Mouse (Mus musculus) embryonic facial prominence, embryonic 15.5 days (tissue): Measurements from ENCODE around the gene Ifnz. TPM values are rescaled to one million over a fixed set of nuclear protein-coding genes. Genes with fewer than 3 reads are reported as not detected.

Source experiments
- ATAC-seq: fragments of 200-750 bp; cut with Nextera tagmentation; 2 replicates; pipeline ENCODE4 v1.8.0; 2017; ENCODE audit warnings: low read depth, moderate TSS enrichment; ENCODE audit not compliant: insufficient number of reproducible peaks, low FRiP score, low TSS enrichment
- H3K27ac ChIP-seq: fragments of 300-500 bp; sonication (generic); replicated peaks from 2 replicates; pipeline ENCODE4 v1.5.1; 2015; ENCODE audit warnings: mild to moderate bottlenecking, inconsistent platforms
- H3K27me3 ChIP-seq: fragments of 300-500 bp; sonication (generic); 2 replicates; pipeline ENCODE4 v1.6.1; 2015; ENCODE audit warnings: inconsistent platforms
- H3K36me3 ChIP-seq: fragments of 300-500 bp; sonication (generic); 2 replicates; pipeline ENCODE4 v1.6.1; 2015; ENCODE audit warnings: mild to moderate bottlenecking, inconsistent platforms
- H3K4me1 ChIP-seq: fragments of 300-500 bp; sonication (generic); 2 replicates; pipeline ENCODE4 v1.6.1; 2015; ENCODE audit warnings: inconsistent platforms
- H3K4me2 ChIP-seq: fragments of 300-500 bp; sonication (generic); replicated peaks from 2 replicates; pipeline ENCODE4 v1.6.1; 2015; ENCODE audit warnings: mild to moderate bottlenecking, inconsistent platforms
- H3K4me3 ChIP-seq: fragments of 300-500 bp; sonication (generic); replicated peaks from 2 replicates; pipeline ENCODE4 v1.5.1; 2015; ENCODE audit warnings: mild to moderate bottlenecking, inconsistent platforms
- H3K9ac ChIP-seq: fragments of 300-500 bp; sonication (generic); 2 replicates; pipeline ENCODE4 v1.6.1; 2015; ENCODE audit warnings: inconsistent platforms
- H3K9me3 ChIP-seq: fragments of 300-500 bp; sonication (generic); replicated peaks from 2 replicates; pipeline ENCODE4 v1.6.1; 2016; ENCODE audit warnings: inconsistent platforms
- WGBS: fragments of 180-500 bp; shearing (Covaris S2); methylation state at CpG from one replicate; pipeline ENCODE4 v1.1.7; 2015; 5-methylcytosine and 5-hydroxymethylcytosine counted together
- polyA plus RNA-seq: library from polyadenylated mRNA; unstranded; fragments of >200 nt; fragmentation: Nextera tagmentation; extraction: Ambion mirVana; gene quantifications from 2 replicates; pipeline ENCODE4 v1.2.1, GENCODE M21; 2015

The Ifnz gene
- polyA plus RNA-seq, 1 experiment from 2014 or later = 0.69 TPM

DNA sequence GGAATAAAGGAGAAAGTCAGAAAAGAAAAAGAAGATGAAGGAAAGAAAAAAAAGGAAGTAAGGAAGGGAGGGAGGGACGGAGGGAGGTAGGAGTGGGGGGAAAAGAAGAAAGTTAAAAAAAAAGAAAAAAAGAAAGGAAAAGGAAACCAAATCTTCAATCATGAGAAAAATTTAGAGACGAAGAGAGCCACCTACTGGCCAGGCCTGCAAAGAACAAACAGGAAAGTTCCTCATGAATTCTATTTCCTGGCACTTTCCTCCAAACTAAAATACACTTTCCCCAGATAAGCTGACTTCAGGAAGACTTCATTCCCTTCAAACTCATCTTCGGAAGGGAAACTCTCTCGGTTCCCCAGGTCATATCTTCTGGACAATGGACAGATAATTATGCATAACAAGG lies 48.6 kb downstream of the Ifnz start:
- ATAC-seq = no peak
- 22% methylated on average over 4 of the region's 4 CpGs for WGBS
- H3K9ac ChIP-seq = no peak overlapping the region
- no peaks in the 10 kb centered on the region for H3K27me3 ChIP-seq
- no peak overlapping the region for H3K27ac ChIP-seq
- H3K4me2 ChIP-seq = no peak overlapping the region
- H3K36me3 ChIP-seq = no peaks in the 10 kb centered on the region
- H3K9me3 ChIP-seq = no peaks in the 10 kb centered on the region
- no peak overlapping the region for H3K4me3 ChIP-seq
- H3K4me1 ChIP-seq = no peaks in the 10 kb centered on the region

Other genes with a start within 250 kb of the Ifnz start
- gene Ifna15, start 223.9 kb upstream of the Ifnz start, polyA plus RNA-seq = not detected in 2 replicates
- not detected in 2 replicates for gene Ifna14, start 210.3 kb upstream of the Ifnz start, polyA plus RNA-seq
- gene Ifna9, start 189.7 kb upstream of the Ifnz start, polyA plus RNA-seq = not detected in 2 replicates
- gene Ifna12, start 178.8 kb upstream of the Ifnz start, polyA plus RNA-seq = not detected in 2 replicates
- gene C87499, start 147.7 kb upstream of the Ifnz start, polyA plus RNA-seq = not detected in 2 replicates
- not detected in 2 replicates for gene Ifna13, start 137.7 kb upstream of the Ifnz start, polyA plus RNA-seq
- gene Ifna16, start 105.2 kb upstream of the Ifnz start, polyA plus RNA-seq = not detected in 2 replicates
- gene Ifna2, start 98.2 kb upstream of the Ifnz start, polyA plus RNA-seq = not detected in 2 replicates
- gene Ifnab, start 90.8 kb upstream of the Ifnz start, polyA plus RNA-seq = not detected in 2 replicates
- gene Gm26566, start 60.3 kb upstream of the Ifnz start, polyA plus RNA-seq = 0.72 and 1.2 TPM in 2 replicates
- 90.9 and 93.4 TPM in 2 replicates for gene Klhl9, start 59.7 kb upstream of the Ifnz start, polyA plus RNA-seq
- not detected in 2 replicates for gene Gm13271, start 27.3 kb upstream of the Ifnz start, polyA plus RNA-seq
- 0.32 and 0.75 TPM in 2 replicates for gene Gm13283, start 22.0 kb upstream of the Ifnz start, polyA plus RNA-seq
- 0.49 and 0.58 TPM in 2 replicates for gene Gm13290, start 8.3 kb upstream of the Ifnz start, polyA plus RNA-seq
- gene Gm13289, start 5.2 kb upstream of the Ifnz start, polyA plus RNA-seq = not detected in 2 replicates
- gene Gm13272, start 2.3 kb upstream of the Ifnz start, polyA plus RNA-seq = not detected in 2 replicates
- 1.0 TPM in 1 of 2 replicates, not detected in the other for gene Gm13276, start 3.6 kb downstream of the Ifnz start, polyA plus RNA-seq
- not detected in 2 replicates for gene Gm13277, start 6.5 kb downstream of the Ifnz start, polyA plus RNA-seq
- not detected in 2 replicates for gene Gm13278, start 9.4 kb downstream of the Ifnz start, polyA plus RNA-seq
- gene Gm13275, start 12.4 kb downstream of the Ifnz start, polyA plus RNA-seq = not detected in 2 replicates
- not detected in 2 replicates for gene Gm13279, start 15.3 kb downstream of the Ifnz start, polyA plus RNA-seq
- 1.7 TPM in 2 replicates for gene Gm13285, start 17.5 kb downstream of the Ifnz start, polyA plus RNA-seq
- gene Gm13287, start 21.1 kb downstream of the Ifnz start, polyA plus RNA-seq = not detected in 2 replicates
- not detected in 2 replicates for gene Gm13288, start 23.4 kb downstream of the Ifnz start, polyA plus RNA-seq
- not detected in 2 replicates for gene Ifna7, start 34.1 kb downstream of the Ifnz start, polyA plus RNA-seq
- not detected in 2 replicates for gene Ifna11, start 37.8 kb downstream of the Ifnz start, polyA plus RNA-seq
- not detected in 2 replicates for gene Ifna6, start 45.3 kb downstream of the Ifnz start, polyA plus RNA-seq
- gene Ifna5, start 53.4 kb downstream of the Ifnz start, polyA plus RNA-seq = not detected in 2 replicates
- gene Ifna4, start 59.7 kb downstream of the Ifnz start, polyA plus RNA-seq = not detected in 2 replicates
- not detected in 2 replicates for gene Ifna1, start 68.0 kb downstream of the Ifnz start, polyA plus RNA-seq
- not detected in 2 replicates for gene Ifne, start 98.1 kb downstream of the Ifnz start, polyA plus RNA-seq